Mouse (Mus musculus) lung, adult 2 months (tissue): ENCODE measurements at regions not wholly inside any gene's neighbourhood (a gene's known extent, or its start where the extent isn't known, plus 50 kb on each side); places are given as distances from the start of the nearest gene placed in this dataset.

Source experiments
- CTCF ChIP-seq: fragments of 200-500 bp; IDR thresholded peaks from 2 replicates; pipeline ENCODE4 v1.5.1; 2011; ENCODE audit warnings: mild to moderate bottlenecking, low read length, control low read depth; ENCODE audit not compliant: insufficient read depth
- POLR2A ChIP-seq: fragments of 200-500 bp; IDR thresholded peaks from 2 replicates; pipeline ENCODE4 v1.6.1; 2011; ENCODE audit warnings: low read depth, mild to moderate bottlenecking, control low read depth, low read length, borderline replicate concordance; ENCODE audit errors: extremely low read depth

GRCm38 (mm10) chr16:30661086-30661977 is 61.8 kb downstream of the Fam43a start:
- TF ChIP-seq CTCF (no peak), POLR2A (no peak)
